Mouse (Mus musculus) liver, embryonic 16.5 days (tissue): ENCODE data around the gene Polr2c. TPM values are rescaled to one million over a fixed set of nuclear protein-coding genes. Genes with fewer than 3 reads are reported as not detected.
"Not testable (repeated sequence)": the region's sequence is repeated elsewhere in the genome, so short reads cannot be mapped to it uniquely, and the experiment has no call there.

Source experiments
- ATAC-seq: fragments of 200-750 bp; cut with Nextera tagmentation; 2 replicates; pipeline ENCODE4 v1.8.0; 2017; ENCODE audit warnings: low read depth, mild to moderate bottlenecking, moderate number of reproducible peaks, moderate library complexity
- H3K27ac ChIP-seq: fragments of 300-500 bp; sonication (generic); 2 replicates; pipeline ENCODE4 v1.5.1; 2014; ENCODE audit warnings: mild to moderate bottlenecking, low read length
- H3K27me3 ChIP-seq: fragments of 300-500 bp; sonication (generic); 2 replicates; pipeline ENCODE4 v1.6.1; 2014; ENCODE audit warnings: low read depth, low read length, mixed read lengths; ENCODE audit not compliant: control insufficient read depth, insufficient read depth
- H3K36me3 ChIP-seq: fragments of 300-500 bp; sonication (generic); 2 replicates; pipeline ENCODE4 v1.6.1; 2014; ENCODE audit warnings: mild to moderate bottlenecking; ENCODE audit not compliant: control insufficient read depth, insufficient read depth
- H3K4me1 ChIP-seq: fragments of 300-500 bp; sonication (generic); 2 replicates; pipeline ENCODE4 v1.6.1; 2014; ENCODE audit warnings: low read depth, low read length, mixed read lengths; ENCODE audit not compliant: control insufficient read depth
- H3K4me2 ChIP-seq: fragments of 300-500 bp; sonication (generic); 2 replicates; pipeline ENCODE4 v1.6.1; 2014; ENCODE audit warnings: low read depth, low read length, mixed read lengths
- H3K4me3 ChIP-seq: fragments of 300-500 bp; sonication (generic); 2 replicates; pipeline ENCODE4 v1.5.1; 2014; ENCODE audit warnings: low read depth, mild to moderate bottlenecking, low read length
- H3K9ac ChIP-seq: fragments of 300-500 bp; sonication (generic); 2 replicates; pipeline ENCODE4 v1.6.1; 2014; ENCODE audit warnings: low read depth, low read length
- H3K9me3 ChIP-seq: fragments of 300-500 bp; sonication (generic); replicated peaks from 2 replicates; pipeline ENCODE4 v1.6.1; 2016; ENCODE audit warnings: low read length; ENCODE audit not compliant: control insufficient read depth
- WGBS: fragments of 180-500 bp; shearing (Covaris S2); extraction: QIAGEN DNeasy Blood & Tissue Kit; methylation state at CpG from one replicate; pipeline ENCODE4 v1.1.7; 2014; ENCODE audit not compliant: insufficient replicate concordance; 5-methylcytosine and 5-hydroxymethylcytosine counted together
- polyA plus RNA-seq: library from polyadenylated mRNA; unstranded; fragments of >200 nt; fragmentation: Nextera tagmentation; extraction: Ambion mirVana; gene quantifications from 2 replicates; pipeline ENCODE4 v1.2.1, GENCODE M21; 2015

Gene Polr2c
- polyA plus RNA-seq, 1 experiment from 2014 or later: 67.0 TPM

DNA sequence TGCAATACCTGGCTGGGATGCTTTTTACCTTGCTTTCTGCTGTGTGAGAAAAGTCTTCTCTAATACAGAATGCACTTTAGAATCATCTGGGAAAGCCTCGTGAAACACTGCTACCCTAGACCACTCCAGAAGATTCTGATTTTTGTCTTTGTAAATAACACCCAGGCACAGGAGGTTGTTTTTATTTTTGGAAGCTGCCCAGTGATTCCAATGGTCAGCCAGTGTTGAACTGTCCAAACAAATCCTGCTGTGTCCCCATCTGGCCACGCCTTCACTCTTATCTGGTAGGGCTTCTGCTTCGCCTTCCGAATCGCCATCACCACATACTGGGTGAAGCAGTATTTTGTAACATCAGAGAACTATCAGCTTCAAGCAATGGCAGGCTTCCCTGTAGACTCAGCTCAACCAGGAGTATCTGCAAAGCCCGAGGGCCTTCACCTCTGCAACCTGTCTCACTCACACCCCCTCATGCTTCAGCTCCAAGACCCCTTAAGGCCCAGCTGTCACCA, 37.5 kb upstream of the Polr2c start:
- Histone ChIP-seq H3K9ac (no peak overlapping the region), H3K36me3 (peaks cover 17% of the 10 kb centered on the region), H3K27me3 (no peaks in the 10 kb centered on the region), H3K27ac (no peak overlapping the region), H3K4me1 (peaks cover 9% of the 10 kb centered on the region), H3K4me3 (no peak overlapping the region), H3K4me2 (no peak overlapping the region), H3K9me3 (no peaks in the 10 kb centered on the region)
- 39% methylated on average over 6 of the region's 6 CpGs for WGBS
- ATAC-seq: peak; percentile 41

DNA sequence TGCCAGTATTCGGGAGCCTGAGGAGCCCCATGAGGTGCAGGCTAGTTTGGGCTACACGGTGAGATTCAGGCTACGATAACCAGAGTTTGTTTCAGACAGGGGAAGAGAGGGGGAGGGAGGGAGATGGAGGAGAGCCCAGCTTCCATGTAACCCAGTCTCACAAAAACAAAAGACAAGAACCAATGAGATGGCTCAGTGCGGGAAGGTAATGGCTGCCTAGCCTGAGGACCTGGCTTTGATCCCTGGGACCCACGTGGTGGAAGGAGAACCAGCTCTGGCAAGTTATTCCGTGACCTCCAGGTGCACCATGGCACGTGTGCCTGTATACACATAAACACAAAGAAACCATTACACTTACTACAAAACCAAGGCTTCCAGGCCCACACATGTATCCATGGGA, 36.7 kb upstream of the Polr2c start:
- no peak overlapping the region for H3K4me2 ChIP-seq
- H3K27me3 ChIP-seq: no peaks in the 10 kb centered on the region
- WGBS: 83% methylated on average over 7 of the region's 7 CpGs
- H3K4me3 ChIP-seq: no peak overlapping the region
- peaks cover 9% of the 10 kb centered on the region for H3K4me1 ChIP-seq
- peaks cover 24% of the 10 kb centered on the region for H3K36me3 ChIP-seq
- no peak for ATAC-seq
- H3K9me3 ChIP-seq: no peaks in the 10 kb centered on the region
- H3K9ac ChIP-seq: no peak overlapping the region
- H3K27ac ChIP-seq: no peak overlapping the region

DNA sequence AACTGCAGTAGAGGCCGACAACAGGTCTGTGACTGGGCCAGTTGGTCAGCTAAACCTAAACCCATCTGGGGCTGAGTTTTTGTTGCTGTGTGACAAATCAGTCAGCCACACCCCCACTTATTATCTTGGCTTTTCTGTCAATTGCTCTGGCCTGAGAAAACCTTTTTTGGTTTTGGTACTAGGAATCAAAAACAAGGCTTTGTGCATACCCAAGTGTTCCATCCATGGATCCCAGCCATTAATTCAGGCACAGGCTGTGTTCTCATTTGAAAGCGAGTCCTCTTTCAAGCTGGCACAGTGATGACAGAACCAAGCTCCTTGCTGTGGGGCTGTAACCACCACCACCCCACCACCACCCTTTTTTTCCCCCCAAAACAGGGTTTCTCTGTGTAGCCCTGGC, 35.9 kb upstream of the Polr2c start:
- 90% methylated on average over 2 of the region's 2 CpGs for WGBS
- H3K9ac ChIP-seq: no peak overlapping the region
- H3K4me3 ChIP-seq: no peak overlapping the region
- H3K27ac ChIP-seq: no peak overlapping the region
- no peak for ATAC-seq
- H3K36me3 ChIP-seq: peaks cover 31% of the 10 kb centered on the region
- H3K9me3 ChIP-seq: no peaks in the 10 kb centered on the region
- H3K4me1 ChIP-seq: peaks cover 9% of the 10 kb centered on the region
- H3K4me2 ChIP-seq: no peak overlapping the region
- H3K27me3 ChIP-seq: no peaks in the 10 kb centered on the region

DNA sequence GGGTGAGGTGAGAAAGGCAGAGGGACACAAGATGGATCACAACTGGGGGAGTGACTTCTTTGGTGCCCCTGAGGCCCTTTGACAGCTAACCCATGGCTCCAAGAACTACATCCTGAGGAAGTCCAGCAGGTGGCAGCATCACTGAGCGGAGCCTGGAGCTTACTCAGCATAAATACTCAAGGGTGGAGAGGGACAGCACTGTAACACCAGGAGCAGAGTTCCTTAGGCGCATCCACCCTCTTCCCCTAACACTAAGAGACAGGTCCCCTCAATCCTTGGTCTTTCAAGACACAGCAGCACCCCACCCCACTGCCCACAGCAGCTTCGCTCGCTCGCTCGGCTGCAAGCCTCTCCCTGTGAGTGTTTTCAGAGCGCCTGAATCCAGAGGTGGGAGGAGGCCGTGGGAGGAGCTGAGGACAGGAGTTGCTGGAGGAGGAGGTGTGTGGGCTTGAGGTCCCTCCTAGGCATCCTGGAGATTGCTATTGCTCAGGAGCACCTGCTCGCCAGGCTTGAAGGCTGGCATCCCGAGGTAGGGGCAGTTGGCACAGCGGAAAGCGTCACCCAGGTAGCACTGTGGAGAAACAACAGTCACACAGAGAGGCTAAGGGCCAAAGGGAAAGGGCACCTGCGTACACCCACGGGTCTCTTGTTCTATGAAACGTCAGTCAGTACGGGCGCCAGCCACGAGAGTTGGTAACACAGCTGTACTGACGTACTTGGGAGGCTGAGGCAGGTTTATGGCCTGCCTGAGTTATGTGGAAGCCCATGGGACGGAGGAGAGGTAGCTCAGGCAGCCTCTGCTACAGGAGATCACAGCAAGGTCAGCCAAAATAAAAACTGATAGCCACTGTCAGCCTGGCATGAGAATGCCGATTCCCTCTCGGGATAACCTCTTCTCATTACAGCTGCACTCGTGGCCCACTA, 34.4 kb upstream of the Polr2c start:
- Histone ChIP-seq H3K4me2 (no peak overlapping the region), H3K27ac (no peak overlapping the region), H3K4me1 (peaks cover 9% of the 10 kb centered on the region), H3K9me3 (no peaks in the 10 kb centered on the region), H3K36me3 (peaks cover 36% of the 10 kb centered on the region), H3K27me3 (no peaks in the 10 kb centered on the region), H3K4me3 (no peak overlapping the region), H3K9ac (no peak overlapping the region)
- ATAC-seq: peak; percentile 59
- 83% methylated on average over 23 of the region's 23 CpGs for WGBS

DNA sequence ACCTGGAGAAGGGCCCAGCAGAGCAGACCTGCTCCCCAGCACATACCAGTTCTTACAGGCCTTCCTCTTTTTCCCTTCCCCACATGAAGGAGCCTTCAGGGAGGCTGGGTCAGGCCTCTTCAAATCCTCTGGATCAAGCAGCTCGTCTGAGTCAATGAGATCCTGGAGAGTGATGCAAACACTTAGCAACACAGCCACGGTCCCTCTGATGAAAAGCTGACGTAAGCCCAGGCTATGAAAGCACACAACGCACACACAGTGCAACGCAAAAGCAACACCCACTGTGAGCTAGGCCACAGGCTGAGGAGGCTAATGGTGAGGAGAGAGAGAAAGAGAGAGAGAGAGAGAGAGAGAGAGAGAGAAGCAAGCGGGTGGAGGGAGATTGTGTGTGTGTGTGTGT, 32.1 kb upstream of the Polr2c start:
- WGBS: 86% methylated on average over 6 of the region's 6 CpGs
- Histone ChIP-seq H3K4me2 (no peak overlapping the region), H3K9ac (no peak overlapping the region), H3K27me3 (no peaks in the 10 kb centered on the region), H3K4me3 (no peak overlapping the region), H3K27ac (no peak overlapping the region), H3K4me1 (peaks cover 5% of the 10 kb centered on the region), H3K36me3 (peaks cover 43% of the 10 kb centered on the region), H3K9me3 (no peaks in the 10 kb centered on the region)
- no peak for ATAC-seq

DNA sequence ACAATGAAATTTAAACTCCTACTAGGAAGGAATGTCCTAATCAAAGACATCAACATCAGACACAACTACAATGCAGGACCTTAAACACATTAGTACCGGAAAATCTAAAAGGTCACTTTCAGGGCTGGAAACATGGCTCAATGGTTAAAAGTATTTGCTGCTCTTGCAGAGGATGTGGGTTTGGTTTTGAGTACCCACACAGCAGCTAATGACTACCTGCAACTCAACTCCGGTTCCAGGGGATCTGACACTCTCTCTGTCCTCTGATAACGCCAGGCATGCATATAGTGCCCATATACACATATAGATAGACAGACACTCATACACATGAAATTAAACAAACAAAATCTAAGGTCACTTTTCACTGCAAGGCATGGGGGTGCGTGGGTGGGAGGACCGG, 31.0 kb upstream of the Polr2c start:
- Histone ChIP-seq H3K4me1 (no peaks in the 10 kb centered on the region; the same call in 1 of the 2 replicates), H3K4me3 (no peak overlapping the region), H3K27me3 (no peaks in the 10 kb centered on the region), H3K4me2 (no peak overlapping the region), H3K9me3 (no peaks in the 10 kb centered on the region), H3K36me3 (peaks cover 52% of the 10 kb centered on the region), H3K9ac (no peak overlapping the region), H3K27ac (no peak overlapping the region)
- 90% methylated on average over 5 of the region's 5 CpGs for WGBS
- ATAC-seq: no peak

DNA sequence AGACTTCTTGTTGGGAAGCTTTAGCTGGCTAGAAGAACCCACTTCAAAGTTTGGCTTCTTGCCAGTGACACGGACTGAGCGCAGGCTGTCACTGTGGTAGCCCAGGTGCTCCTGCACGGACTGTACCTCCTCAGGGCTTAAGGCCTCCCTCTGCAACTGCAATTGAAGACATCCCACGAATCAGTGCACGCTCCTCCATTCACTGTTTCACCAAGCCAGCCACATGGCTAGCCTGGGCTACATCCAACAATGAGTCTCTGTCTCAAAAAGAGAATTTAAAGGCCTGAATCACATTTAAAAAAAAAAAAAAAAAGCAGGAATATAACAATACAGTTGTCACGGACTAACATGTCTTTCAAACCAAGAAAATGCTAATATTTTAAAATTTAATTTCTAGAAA, 29.0 kb upstream of the Polr2c start:
- WGBS: 90% methylated on average over 6 of the region's 6 CpGs
- Histone ChIP-seq H3K9me3 (no peaks in the 10 kb centered on the region), H3K27ac (no peak overlapping the region), H3K4me1 (no peaks in the 10 kb centered on the region), H3K4me2 (no peak overlapping the region), H3K4me3 (no peak overlapping the region), H3K36me3 (peaks cover 52% of the 10 kb centered on the region), H3K27me3 (no peaks in the 10 kb centered on the region), H3K9ac (no peak overlapping the region)
- no peak for ATAC-seq

DNA sequence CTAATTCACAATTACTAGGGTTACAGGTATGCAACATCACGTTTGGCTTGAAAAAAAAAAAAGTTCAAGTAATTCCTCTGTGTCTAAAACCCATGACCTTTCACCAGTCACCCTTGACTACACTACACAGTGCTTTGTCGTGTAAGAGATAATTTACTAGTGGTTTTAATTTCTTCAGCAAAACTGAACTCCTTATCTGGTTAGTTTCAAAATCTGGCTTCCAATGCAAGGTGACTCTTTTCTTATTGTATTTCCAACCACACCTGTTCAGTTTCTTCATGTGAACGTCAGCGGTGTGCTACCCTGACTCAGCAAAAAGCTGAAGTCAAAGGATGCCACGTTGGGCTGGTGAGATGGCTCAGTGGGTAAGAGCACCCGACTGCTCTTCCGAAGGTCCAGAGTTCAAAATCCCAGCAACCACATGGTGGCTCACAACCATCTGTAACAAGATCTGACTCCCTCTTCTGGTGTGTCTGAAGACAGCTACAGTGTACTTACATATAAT, 23.3 kb upstream of the Polr2c start:
- WGBS: 55% methylated on average over 7 of the region's 7 CpGs
- not testable (repeated sequence) for H3K27me3 ChIP-seq, H3K4me2 ChIP-seq, H3K9me3 ChIP-seq, H3K27ac ChIP-seq, ATAC-seq, H3K4me3 ChIP-seq, H3K9ac ChIP-seq
- Histone ChIP-seq H3K36me3 (peaks cover 20% of the 10 kb centered on the region), H3K4me1 (peaks cover 16% of the 10 kb centered on the region)

DNA sequence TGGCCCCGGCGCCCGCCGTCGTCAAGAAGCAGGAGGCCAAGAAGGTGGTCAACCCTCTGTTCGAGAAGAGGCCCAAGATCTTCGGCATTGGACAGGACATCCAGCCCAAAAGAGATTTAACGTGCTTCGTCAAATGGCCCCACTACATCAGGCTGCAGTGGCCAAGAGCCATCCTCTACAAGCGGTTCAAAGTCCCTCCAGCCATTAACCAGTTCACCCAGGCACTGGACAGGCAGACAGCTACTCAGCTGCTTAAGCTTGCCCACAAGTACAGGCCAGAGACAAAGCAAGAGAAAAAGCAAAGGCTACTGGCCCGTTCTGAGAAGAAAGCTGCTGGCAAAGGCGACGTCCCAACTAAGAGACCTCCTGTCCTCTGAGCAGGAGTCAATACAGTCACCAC, 21.5 kb upstream of the Polr2c start:
- peaks cover 20% of the 10 kb centered on the region for H3K4me1 ChIP-seq
- H3K27me3 ChIP-seq, H3K4me3 ChIP-seq, H3K9me3 ChIP-seq, ATAC-seq, H3K27ac ChIP-seq, H3K9ac ChIP-seq, H3K4me2 ChIP-seq: not testable (repeated sequence)
- WGBS: 85% methylated on average over 13 of the region's 13 CpGs
- H3K36me3 ChIP-seq: peaks cover 13% of the 10 kb centered on the region
